Mouse (Mus musculus) frontal cortex, postnatal 36 days (tissue): ENCODE measurements around the gene Fam208b.
"Not testable (repeated sequence)": the region's sequence is repeated elsewhere in the genome, so short reads cannot be mapped to it uniquely, and the experiment has no call there.

Experiments used
- DNase-seq, 2 experiments: peaks; one replicate each; pipeline ENCODE4 v3.0.0; 2022; ENCODE audit warnings: low spot score in 2 of 2

The Fam208b gene

DNA sequence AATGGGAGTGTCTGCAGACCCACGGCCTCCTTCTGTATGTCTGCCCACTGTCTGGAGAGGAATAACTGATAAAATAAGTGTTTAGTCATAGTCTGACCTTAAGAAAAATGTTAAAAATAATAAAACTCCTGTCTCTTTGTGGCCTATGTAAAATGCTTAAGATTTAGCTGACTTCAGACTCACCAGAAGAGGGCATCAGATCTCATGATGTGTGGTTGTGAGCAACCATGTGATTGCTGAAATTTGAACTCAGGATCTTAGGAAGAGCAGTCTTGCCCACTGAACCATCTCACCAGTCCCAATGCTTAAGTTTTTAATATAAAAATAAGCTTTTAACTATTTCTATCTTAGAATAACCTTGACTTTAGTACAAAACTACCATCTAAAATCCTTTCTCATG is 47.8 kb downstream of the Fam208b start:
- no peak for DNase-seq

DNA sequence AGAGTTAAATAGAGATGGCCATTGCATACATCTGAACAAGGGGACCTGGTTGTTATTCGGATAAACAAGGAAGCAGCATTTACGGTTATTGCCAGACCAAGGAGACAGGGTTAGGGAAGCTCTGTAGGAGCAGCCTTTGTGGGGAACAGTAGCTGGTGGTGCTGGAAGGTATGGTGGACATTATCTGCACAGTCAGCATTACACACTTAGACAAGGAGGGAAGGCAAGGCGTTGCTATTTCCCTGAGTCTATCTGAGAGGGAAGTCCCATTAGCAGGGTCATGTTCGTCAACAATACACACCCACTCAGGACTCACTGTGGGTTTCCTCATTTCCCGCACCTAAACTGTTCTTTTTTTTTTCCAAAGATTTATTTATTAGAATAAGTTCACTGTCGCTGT is 63.1 kb downstream of the Fam208b start:
- DNase-seq, result no peak

DNA sequence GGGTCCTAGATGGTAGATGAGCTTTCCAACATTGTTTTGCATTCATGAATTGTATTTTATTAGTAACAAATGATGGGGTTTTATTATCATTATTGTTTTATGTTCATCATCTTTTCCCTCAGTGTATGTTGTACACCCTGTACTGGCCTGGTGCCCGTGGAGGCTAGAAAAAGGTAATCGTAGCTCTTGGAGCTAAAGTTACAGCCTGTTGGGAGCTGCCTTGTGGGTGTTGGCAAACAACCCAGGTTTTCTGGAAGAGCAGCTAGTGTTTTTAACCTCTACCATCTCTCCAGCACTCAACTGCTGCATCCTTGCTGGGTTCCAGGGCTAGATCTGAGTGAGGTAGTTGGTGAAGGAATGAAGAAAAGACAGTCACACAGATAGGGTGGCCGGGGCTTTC is 63.5 kb downstream of the Fam208b start:
- DNase-seq, result no peak

DNA sequence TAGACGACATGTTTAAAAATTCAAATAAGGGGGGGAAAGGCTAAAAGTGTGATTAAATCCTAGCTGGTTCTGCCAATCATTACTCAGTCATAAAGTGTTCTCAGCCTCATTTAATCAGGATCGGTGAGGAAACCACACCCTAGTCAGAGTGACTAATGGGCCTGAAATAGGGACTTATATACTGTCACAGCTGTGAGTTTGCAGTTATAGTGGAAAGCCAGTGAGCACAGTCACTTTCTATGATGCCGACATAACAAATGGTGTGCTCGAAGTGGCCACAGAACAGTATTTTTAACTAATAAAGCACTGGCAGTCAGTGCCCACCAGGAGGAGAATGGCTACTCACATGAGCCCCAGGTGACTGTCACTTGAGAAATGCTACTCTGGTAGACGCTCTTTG is 66.0 kb downstream of the Fam208b start:
- DNase-seq, result no peak

DNA sequence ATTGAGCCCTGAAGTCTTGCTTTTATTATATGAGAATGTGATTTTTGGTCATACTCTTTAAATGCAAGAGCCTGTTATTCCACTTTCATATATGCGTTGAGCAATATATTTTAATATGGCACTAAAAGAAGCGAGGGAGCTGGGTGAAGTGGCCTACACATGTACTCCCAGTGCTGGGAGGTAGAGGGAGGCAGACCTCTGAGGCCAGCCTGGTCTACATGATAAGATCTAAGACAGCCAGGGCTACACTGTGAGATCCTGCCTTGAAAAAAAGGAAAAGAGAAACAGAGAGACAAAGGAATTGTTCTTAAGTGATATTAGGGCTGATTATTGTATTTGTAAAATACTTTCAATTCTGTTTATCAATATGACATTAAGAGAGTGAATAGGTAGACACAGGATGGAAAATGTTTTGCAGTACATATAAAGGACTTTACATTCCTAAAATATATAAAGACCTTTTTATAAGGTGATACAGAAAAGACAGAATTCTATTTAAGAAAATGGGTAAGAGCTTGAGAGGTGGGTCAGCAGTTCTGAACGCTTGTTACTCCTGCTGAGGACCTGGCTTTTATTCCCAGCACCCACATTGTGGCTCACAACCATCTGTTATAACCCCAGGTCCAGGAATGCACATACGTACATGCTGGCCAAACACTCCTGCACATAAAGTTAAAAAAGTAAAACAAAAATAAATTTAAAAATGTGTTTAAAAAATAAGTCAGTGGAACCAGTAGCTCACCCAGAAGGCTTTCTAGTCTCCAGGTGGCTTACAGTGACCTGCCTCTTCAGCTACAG is 66.6 kb downstream of the Fam208b start:
- DNase-seq, result no peak

DNA sequence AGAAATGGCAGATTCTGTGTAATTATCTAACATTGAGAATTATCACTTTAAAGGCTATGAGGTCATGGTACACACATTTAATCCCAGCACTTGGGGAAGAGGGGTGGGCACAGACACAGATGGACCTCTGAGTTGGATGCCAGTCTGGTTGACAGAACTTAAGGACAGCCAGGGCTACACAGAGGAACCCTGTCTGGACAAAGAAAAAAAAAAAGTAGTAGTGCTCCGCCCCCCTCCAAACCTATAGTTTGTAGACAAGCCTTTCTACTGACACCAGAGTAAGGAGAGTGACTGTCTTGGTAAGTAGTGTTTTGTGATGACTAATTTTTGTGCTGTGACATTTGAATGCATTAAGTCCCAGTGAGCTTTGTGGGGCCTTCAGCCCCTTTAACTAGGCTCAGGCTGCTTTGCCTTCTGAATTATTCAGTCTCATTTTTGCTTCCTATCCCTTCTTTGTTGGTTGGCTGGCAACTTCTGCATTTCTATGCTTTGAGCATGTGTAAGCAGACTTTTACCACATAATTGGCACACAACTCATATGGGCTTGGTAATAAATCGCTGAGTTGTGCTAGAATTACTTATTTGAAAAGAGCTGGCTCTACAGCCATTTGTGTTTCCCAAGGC is 69.6 kb downstream of the Fam208b start:
- DNase-seq, result no peak

DNA sequence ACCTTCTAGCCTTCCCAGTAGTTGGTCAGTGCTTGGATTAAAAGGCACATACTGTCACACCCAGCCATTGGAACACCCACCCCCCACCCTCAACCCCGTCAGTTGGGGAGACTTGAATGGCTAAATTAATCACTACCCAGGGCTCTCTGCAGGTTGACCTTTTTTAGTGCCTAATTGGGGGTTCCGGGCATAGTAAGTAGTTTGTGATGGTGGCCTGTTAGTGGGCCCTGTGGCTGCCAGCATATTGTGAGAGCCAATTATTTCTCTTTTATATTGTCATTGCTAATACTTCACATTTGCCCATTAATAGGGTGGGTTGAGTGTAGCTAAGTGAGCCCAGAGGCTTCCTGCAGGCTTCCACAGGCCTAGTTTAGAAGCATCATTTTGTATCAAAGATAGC is 70.7 kb downstream of the Fam208b start:
- no peak for DNase-seq

DNA sequence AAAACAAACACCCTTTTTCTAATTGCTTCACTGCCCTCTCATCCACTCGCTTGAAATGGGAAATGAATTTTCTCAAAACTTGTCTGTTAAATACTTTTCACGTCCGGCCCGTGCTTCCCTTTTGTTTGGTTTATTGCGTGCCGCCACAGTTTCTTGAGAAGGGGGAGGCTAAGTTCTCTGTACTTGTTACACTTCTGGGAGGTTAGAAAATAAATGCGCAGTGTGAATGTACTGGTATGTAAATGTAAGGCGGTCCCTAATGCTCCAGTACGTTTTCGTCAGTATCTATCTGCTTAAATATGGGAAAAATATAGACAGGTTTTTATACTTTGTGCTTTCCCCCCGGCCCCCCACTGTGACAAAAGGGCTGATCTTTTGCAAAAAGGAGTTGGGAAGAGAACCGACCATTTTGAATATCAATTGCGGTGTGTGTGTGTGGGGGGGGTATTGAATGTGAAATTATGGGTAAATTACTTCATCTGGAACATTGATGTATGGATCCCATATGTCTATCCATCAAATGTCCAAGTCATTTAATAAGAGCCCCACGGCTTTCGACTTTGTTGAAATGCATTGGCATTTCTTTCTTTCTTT is 71.8 kb downstream of the Fam208b start:
- no peak for DNase-seq

DNA sequence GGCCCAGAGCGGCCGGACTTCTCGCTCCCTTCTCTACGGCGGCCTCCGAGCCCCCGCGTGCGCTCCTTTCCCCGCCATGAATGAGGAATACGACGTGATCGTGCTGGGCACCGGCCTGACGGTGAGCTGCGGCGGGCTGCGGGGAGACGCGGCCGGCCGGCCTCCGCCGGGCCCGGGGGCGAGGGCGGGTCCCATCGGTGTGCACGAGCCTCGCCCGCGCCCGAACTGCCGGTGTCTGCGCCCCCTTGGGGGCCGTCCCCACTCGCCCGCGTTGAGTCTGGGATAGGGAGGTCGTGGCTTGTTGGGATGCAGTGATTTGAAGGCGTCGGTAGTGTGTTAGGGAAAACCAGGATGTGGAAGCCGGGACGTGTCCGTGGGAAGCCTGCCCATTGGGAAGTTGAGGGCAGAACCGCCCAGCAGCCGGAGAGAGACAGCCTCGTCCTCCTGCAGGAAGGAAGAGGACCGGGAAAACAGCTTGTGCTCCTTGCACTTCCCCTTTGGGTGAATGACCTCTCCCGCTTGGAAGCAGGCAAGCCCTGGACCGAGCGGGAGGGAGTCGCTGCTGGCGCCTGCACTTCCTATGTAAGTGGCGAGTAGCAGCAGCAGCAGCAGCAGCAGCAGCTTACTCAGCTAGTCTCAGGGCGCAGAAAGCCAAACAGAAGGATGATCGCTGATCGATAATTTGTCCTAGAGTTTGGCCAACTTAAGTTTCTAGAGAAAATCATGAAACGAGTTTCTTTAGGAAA is 72.5 kb downstream of the Fam208b start:
- DNase-seq, result peak; percentile 65 to 73

DNA sequence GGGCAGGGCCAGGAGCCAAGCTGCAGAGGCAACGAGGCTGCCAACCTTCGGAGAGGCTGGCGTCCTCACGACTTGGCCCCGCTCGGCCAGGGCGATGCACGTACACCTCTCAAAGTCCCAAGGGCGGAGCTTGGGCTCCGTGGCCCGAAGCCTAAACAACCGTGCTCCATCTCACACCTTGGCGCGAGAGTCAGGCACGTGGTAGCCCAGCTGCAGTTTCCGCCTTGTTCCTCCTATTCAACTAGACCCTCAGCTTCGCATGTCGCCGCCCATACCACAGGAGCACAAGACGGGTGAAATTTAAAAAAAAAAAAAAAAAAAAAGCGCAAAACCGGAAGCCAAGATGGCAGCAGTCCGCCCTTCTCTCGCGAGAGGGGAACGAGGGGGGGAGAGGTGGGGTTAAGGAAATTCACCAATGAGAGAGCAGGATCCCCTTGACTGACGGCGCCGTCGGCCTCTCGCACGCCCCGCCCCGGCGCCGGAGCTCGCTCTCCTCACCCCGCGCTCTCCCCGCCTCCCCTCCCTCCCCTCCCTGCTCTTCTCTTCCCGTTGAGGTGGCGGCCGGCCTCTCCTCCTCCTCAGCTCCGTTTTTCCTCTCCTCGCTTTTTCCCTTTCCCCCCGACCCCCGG is 73.2 kb downstream of the Fam208b start, which contains the start of gene Gdi2:
Gdi2 (plus strand) TSS at position 470 of the 629 bp plus-strand sequence.
- DNase-seq, result peak; percentile 87 to 90

DNA sequence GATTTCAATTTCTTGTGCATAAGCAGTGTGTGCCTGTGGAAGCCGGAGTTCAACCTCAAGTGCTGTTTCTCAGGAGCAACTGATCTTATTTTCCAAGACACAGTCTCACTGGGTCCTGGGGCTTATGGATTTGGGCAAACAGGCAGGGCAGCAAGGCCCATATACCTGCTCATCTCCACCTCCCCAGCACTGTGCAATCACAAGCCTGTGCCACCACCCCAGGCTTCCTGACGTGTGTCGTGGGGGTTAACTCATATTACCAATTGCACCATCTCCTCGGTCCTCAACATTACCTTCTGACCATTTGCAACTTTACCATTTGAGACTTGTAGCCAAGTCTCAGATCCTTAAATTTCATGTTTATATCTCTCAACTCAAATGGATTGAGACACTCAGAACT is 76.8 kb downstream of the Fam208b start:
- no peak for DNase-seq

DNA sequence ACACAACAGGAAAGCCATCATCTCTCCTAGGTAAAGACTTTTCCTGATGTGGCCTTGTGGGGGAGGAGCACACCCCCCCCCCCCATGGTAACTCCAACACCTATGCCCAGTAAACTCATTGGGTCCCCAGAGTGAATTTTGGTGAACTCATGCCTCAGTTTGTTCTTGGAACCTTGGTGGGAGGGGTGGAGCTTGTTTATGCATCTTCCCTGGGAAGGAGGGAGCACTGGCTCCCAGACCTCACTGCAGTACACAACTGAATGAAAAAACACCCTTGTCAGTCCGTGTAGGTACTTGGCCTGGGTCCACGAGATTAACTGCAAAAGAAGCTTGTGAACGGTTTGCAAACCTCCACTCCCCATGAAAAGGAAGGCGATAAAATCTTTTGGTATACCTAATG is 78.5 kb downstream of the Fam208b start:
- DNase-seq, result no peak

DNA sequence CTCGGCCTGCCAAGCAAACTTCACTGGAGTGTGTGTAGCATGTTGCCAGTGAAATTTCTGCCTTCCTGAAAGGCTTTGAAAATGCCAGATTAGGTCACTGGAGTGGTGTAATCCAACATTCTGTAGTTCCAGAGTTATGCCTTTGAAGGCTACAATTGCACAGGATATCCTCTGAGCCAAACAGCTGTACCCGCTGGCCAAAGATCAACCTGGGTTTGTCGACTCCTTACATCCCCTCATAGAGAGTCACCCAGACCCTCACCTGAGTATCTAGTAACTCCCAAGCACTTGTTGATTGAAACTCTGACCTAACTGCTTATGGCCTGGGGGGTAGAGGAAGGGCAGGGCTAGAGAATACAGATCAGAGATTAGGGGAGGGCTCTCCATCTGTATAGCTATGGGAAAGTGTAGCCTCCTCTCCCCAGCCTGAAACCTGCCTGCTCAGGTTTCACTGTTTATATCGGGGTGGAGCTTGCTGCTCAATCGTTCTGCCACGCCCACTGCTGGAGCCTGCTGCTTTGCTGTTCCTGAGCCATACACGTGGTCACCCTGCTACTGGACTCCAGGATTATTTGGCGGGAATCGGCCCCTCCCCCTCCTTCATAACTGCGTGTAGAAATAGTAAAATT is 79.1 kb downstream of the Fam208b start:
- DNase-seq, result no peak

DNA sequence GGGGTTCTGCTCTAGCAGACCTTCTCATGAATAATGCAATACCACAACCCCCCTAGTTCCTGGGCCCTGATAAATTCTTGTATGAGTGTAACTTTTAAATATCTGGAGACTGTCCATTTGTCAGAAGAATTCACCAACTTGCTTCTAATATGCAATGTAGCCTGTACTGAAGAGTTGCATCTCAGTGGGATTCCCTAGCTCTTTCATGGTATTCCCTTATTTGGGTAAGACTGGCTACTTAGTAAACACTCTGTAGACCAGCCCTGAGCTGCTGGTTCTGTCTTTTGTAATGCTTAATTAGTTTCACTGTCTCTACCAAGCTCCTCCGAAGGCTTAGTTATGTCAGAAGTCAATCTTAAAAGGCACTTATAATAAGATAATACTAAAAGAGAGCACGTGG is 79.7 kb downstream of the Fam208b start:
- not testable (repeated sequence) for DNase-seq

DNA sequence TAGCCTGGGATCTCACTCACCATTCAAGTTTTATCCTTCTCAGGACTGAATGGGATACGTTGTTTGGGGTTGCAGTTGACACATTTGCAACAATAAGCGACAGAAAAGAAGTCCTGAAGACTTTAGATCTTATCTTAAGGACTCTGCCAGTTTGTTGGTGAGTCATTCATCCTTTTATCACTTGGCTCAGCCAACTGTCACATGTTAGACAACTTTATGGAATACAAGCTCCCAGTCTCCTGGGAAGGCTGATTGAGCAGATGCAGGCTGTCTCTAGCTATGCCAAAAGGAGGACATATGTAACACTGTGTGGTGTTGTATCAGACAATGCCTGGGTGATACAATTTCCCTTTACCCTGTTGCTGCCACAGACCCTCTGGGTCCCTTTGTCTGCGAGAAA is 80.5 kb downstream of the Fam208b start:
- DNase-seq, result no peak

DNA sequence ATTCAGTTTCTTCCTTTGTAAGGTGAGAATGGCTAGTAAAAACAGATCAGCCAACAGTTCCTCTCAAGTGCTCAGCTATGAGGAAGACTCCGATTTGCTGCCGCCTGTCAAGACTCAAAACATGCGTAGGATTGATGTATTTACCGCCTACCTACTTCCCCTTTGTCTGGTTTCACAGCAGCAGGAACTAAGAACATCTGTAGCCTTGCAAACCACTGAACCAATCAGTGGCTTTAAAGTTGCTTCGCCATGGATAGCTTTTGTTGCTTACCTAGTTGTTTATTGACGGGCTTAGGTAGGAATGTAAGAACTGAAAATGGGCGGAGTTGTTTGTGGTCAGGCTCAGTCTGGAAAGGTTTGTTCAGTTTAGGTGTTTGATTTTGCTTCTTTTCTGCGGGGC is 84.6 kb downstream of the Fam208b start:
- no peak for DNase-seq

DNA sequence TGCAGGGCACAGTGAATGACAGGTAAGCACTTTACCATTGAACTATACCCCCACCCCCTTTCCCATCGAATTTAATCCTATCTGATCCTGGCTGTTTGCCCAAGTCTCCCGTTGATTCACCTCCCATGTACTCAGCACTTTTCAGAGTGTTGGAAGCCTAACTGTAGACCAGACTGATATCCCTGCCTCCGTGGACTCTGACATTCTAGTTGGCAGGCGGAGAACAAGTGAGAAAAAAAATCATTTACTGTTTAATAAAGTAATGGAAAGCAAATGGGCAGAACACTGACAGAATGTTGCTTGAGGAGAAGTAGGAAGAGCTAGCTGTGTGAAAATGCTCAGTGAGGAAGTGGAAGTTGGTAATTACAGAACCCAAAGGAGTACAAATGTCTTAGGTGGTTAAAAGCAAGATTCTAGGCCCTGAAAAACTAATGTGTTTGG is 85.3 kb downstream of the Fam208b start:
- DNase-seq, result no peak

DNA sequence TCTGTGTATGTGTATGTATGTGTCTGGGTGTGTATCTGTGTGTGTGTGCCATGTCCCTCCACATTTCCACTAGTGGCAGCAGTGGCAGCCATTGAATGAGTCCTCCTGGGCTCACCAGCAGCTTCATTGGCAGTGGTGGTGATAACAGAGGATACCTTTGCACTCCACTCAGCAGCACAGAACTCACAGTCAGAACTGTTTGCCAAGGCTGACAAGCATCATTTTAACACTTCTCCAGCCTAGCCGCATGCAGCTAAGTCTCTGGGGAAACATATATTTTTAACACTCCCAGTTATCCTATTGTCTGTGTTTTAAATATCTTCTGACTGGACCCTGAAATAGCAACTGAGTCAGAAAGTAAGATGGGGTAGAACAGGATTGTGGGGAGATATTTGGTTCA is 87.0 kb downstream of the Fam208b start:
- DNase-seq, result no peak

DNA sequence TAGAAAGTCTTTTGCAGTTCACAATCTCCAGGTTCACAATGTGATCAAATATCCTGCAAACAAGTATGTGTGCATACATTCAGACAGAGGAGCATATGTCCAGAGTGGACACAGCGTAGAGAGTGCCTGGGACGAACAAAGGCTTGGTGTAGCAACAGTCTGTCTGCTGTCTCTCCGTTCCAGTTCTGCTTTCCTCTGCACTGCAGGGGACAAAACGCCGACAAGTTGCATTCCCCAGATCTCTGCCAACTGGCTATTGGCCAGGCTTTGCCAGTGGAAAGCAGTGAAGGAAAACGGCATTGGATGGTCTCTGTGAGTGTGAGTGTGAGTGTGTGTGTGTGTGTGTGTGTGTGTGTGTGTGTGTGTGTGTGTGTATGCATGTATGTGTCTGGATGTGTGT is 87.4 kb downstream of the Fam208b start:
- DNase-seq, result no peak

DNA sequence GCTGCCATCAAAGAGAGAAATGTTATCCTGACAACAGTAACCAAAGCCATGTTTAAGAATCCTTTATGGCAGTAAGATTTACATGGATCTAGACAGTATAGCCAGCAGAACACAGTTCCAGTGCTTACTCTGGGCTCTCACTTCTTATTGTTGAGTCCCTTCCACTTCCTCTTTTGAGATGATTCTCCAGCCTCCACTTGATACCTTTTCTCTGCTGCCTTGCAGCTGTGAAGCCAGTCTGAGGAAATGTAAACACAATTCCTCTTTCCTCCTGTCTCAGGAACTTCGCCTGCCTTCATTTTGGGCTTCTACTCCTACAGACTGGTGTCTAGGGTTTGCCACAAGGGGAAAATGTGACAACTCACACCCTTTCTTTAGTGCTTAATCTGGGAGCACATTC is 90.9 kb downstream of the Fam208b start:
- not testable (repeated sequence) for DNase-seq

DNA sequence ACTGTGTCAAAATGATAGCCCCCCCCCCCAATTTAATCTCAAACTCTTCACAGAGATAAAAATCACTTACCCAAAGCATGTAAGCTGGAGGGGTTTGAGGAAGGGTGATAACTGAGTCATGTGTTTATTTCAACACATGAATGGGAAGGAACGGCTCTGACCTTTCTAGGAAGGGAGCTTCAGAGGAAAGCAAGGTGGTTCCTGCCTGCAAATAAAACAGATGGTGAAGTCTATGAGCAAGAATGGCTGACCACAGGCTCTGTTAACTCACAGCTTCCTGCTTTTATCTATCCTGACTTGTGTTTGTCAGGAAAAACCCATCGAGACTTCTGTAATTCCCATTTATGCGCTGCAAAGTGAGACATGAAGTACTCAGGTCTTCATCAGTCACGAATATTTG is 91.6 kb downstream of the Fam208b start:
- DNase-seq, result not testable (repeated sequence)
